ENCODE assay signal across 8 mouse cellular contexts in genomic region chr4:111414818-111415488, GRCm38 (mm10). TPM values are rescaled to one million over a fixed set of nuclear protein-coding genes. Genes with fewer than 3 reads are reported as not detected.
DNase-seq lines count a peak whose midpoint lies in the region; ATAC-seq lines count a peak whose summit lies in the region.

Bend5 (plus strand) TSS chr4:111415006.

- DNase-seq in embryo, embryonic 10 days (ENCODE audit: low spot score) = peak; percentile 90
- DNase-seq in limb, embryonic 10.5 days (ENCODE audit: low spot score) = peak; percentile 95
- peak; percentile 98 for DNase-seq in midbrain, embryonic 11.5 days (ENCODE audit: low spot score, missing footprints)
- DNase-seq in skeletal muscle tissue, adult 2 months (ENCODE audit: low read depth, low spot score) = peak; percentile 10
- peak; percentile 75 to 79 for DNase-seq in urinary bladder, postnatal 4 days (ENCODE audit: low spot score in 2 of 2)

- no peaks in the 10 kb centered on the region for H3K36me3 ChIP-seq in intestine, embryonic 15.5 days
- peaks cover 29% of the 10 kb centered on the region for H3K36me3 ChIP-seq in limb, embryonic 10.5 days
- H3K36me3 ChIP-seq in midbrain, embryonic 11.5 days (ENCODE audit: control insufficient read depth, insufficient read depth, low read length) = no peaks in the 10 kb centered on the region

- WGBS in intestine, embryonic 15.5 days = under 1% methylated on average over 66 of the region's 66 CpGs
- WGBS in limb, embryonic 10.5 days = under 1% methylated on average over 64 of the region's 66 CpGs
- WGBS in midbrain, embryonic 11.5 days = under 1% methylated on average over 52 of the region's 66 CpGs

- ATAC-seq in activated CD4-positive, CD25-positive, alpha-beta regulatory T cell, adult 4 months = peak; percentile 80
- peak; percentile 85 for ATAC-seq in granulocyte monocyte progenitor cell, adult 5-6 weeks (replicated peaks; ENCODE audit: poor library complexity, severe bottlenecking)
- peak; percentile 93 for ATAC-seq in intestine, embryonic 15.5 days
- peak; percentile 98 for ATAC-seq in midbrain, embryonic 11.5 days (ENCODE audit: low FRiP score)

- no peaks in the 10 kb centered on the region for H3K9me3 ChIP-seq in intestine, embryonic 15.5 days
- no peaks in the 10 kb centered on the region for H3K9me3 ChIP-seq in limb, embryonic 10.5 days (replicated peaks)
- no peaks in the 10 kb centered on the region for H3K9me3 ChIP-seq in midbrain, embryonic 11.5 days (ENCODE audit: control insufficient read depth, low read length)

- H3K4me3 ChIP-seq in intestine, embryonic 15.5 days (replicated peaks) = peak within 1 kb of the TSS; percentile 79
- H3K4me3 ChIP-seq in limb, embryonic 10.5 days = peak within 1 kb of the TSS; percentile 90
- H3K4me3 ChIP-seq in midbrain, embryonic 11.5 days (ENCODE audit: low read depth, low read length) = peak within 1 kb of the TSS; percentile 75

- peak within 1 kb of the TSS; percentile 77 for H3K27ac ChIP-seq in intestine, embryonic 15.5 days
- H3K27ac ChIP-seq in limb, embryonic 10.5 days = peak within 1 kb of the TSS; percentile 97
- peak within 1 kb of the TSS; percentile 20; the same call in 1 of the 2 replicates for H3K27ac ChIP-seq in midbrain, embryonic 11.5 days (ENCODE audit: low read depth, low read length)

- H3K9ac ChIP-seq in intestine, embryonic 15.5 days = peak within 1 kb of the TSS; percentile 76
- peak within 1 kb of the TSS; percentile 97 for H3K9ac ChIP-seq in midbrain, embryonic 11.5 days (ENCODE audit: low read length)

- H3K4me1 ChIP-seq in intestine, embryonic 15.5 days (replicated peaks) = peaks cover 5% of the 10 kb centered on the region
- peaks cover 22% of the 10 kb centered on the region for H3K4me1 ChIP-seq in limb, embryonic 10.5 days
- peaks cover 7% of the 10 kb centered on the region for H3K4me1 ChIP-seq in midbrain, embryonic 11.5 days (ENCODE audit: control insufficient read depth, insufficient read depth, low read length)

- peak within 1 kb of the TSS; percentile 74 for H3K4me2 ChIP-seq in intestine, embryonic 15.5 days (replicated peaks)
- peak within 1 kb of the TSS; percentile 64 for H3K4me2 ChIP-seq in midbrain, embryonic 11.5 days

- H3K27me3 ChIP-seq in intestine, embryonic 15.5 days (replicated peaks) = no peaks in the 10 kb centered on the region
- no peaks in the 10 kb centered on the region for H3K27me3 ChIP-seq in limb, embryonic 10.5 days (ENCODE audit: low read depth, poor library complexity, severe bottlenecking)
- H3K27me3 ChIP-seq in midbrain, embryonic 11.5 days (ENCODE audit: control insufficient read depth, insufficient read depth, low read length) = no peaks in the 10 kb centered on the region

RNA-seq across cellular contexts. Expression of gene Bend5, which starts in this region (rescaled TPM):
- polyA plus RNA-seq in activated CD4-positive, CD25-positive, alpha-beta regulatory T cell, adult 4 months (2017; shearing (Covaris generic)) = under 1 TPM; 0.60 to 0.84 TPM
- total RNA-seq in granulocyte monocyte progenitor cell, adult 5-6 weeks (2014; fragmentation: Nextera tagmentation) = not detected in 2 replicates
- total RNA-seq in granulocyte monocyte progenitor cell, adult 5-6 weeks (2017) = 0.22 and 0.41 TPM in 2 replicates
- polyA plus RNA-seq in intestine, embryonic 15.5 days (2015; fragmentation: Nextera tagmentation; extraction: Ambion mirVana) = 33.9 and 36.6 TPM in 2 replicates
- polyA plus RNA-seq in limb, embryonic 10.5 days (2016; fragmentation: Nextera tagmentation; extraction: Ambion mirVana) = 32.2 and 37.1 TPM in 2 replicates
- 35.4 and 39.9 TPM in 2 replicates for polyA plus RNA-seq in midbrain, embryonic 11.5 days (2014; fragmentation: Nextera tagmentation; extraction: Ambion mirVana)

Comparison
In these comparisons a context has a peak if more than half of its experiments do, and no peak if none do; other contexts are left out.
1. Peak in every context shown above with its lines: DNase-seq, ATAC-seq, H3K4me3 ChIP-seq and H3K27ac ChIP-seq.
2. RNA of gene Bend5 (polyA plus RNA-seq): 35.4 to 39.9 TPM in midbrain, embryonic 11.5 days, 32.2 to 37.1 TPM in limb, embryonic 10.5 days and 33.9 to 36.6 TPM in intestine, embryonic 15.5 days; 0.60 to 0.84 TPM in activated CD4-positive, CD25-positive, alpha-beta regulatory T cell, adult 4 months; every median in the first group is over 10 times any median in the second.
3. Peak in ATAC-seq in activated CD4-positive, CD25-positive, alpha-beta regulatory T cell, adult 4 months; RNA of the gene not detected or under 1 TPM.
4. Peak in ATAC-seq in granulocyte monocyte progenitor cell, adult 5-6 weeks; RNA of the gene not detected or under 1 TPM.
5. DNase-seq: peak in every context shown above with its lines; median percentile 98 in midbrain, embryonic 11.5 days; 95 in limb, embryonic 10.5 days; 90 in embryo, embryonic 10 days; 77 in urinary bladder, postnatal 4 days; 10 in skeletal muscle tissue, adult 2 months.
6. H3K27ac ChIP-seq: peak in every context shown above with its lines; median percentile 97 in limb, embryonic 10.5 days; 77 in intestine, embryonic 15.5 days; 20 in midbrain, embryonic 11.5 days.